Mouse (Mus musculus) spleen, adult 2 months (tissue): ENCODE results near the gene Trim47. TPM values are rescaled to one million over a fixed set of nuclear protein-coding genes. Genes with fewer than 3 reads are reported as not detected.
A peak's percentile ranks its signal among the peaks of the same experiment; 100 is the strongest.

Source experiments
- DNase-seq, 2 experiments: peaks; one replicate each; pipeline versions ENCODE4 v3.0.0 to v3.0.0-alpha.2; 2012 to 2021; ENCODE audit warnings: low spot score in 2 of 2, low read depth in 1 of 2
- H3K27ac ChIP-seq: fragments of 200-500 bp; 2 replicates; pipeline ENCODE4 v1.5.1; 2012; ENCODE audit warnings: low read length, inconsistent platforms; ENCODE audit not compliant: insufficient read depth
- H3K27me3 ChIP-seq: fragments of 200-500 bp; 2 replicates; pipeline ENCODE4 v1.6.1; 2012; ENCODE audit warnings: mild to moderate bottlenecking, moderate library complexity, low read length, inconsistent platforms; ENCODE audit not compliant: control insufficient read depth, insufficient read depth
- H3K36me3 ChIP-seq: fragments of 200-500 bp; 2 replicates; pipeline ENCODE4 v1.6.1; 2012; ENCODE audit warnings: mild to moderate bottlenecking, low read length, inconsistent platforms; ENCODE audit not compliant: control insufficient read depth, insufficient read depth
- H3K4me1 ChIP-seq: fragments of 200-500 bp; 2 replicates; pipeline ENCODE4 v1.6.1; 2011; ENCODE audit warnings: inconsistent platforms; ENCODE audit not compliant: control insufficient read depth, insufficient read depth, insufficient read length
- H3K4me3 ChIP-seq: fragments of 200-500 bp; 2 replicates; pipeline ENCODE4 v1.5.1; 2011; ENCODE audit warnings: mild to moderate bottlenecking, inconsistent platforms; ENCODE audit not compliant: insufficient read depth, insufficient read length; ENCODE audit errors: extremely low read depth
- CTCF ChIP-seq: fragments of 200-500 bp; IDR thresholded peaks from 2 replicates; pipeline ENCODE4 v1.5.1; 2011; ENCODE audit warnings: mild to moderate bottlenecking, inconsistent platforms; ENCODE audit not compliant: insufficient read depth, insufficient read length, insufficient replicate concordance; ENCODE audit errors: extremely low read depth
- POLR2A ChIP-seq: fragments of 200-500 bp; IDR thresholded peaks from 2 replicates; pipeline ENCODE4 v1.6.1; 2011; ENCODE audit warnings: low read depth, low read length, inconsistent platforms
- WGBS: fragments of 180-500 bp; shearing (Covaris S2); methylation state at CpG from one replicate; pipeline ENCODE4 v1.1.7; 2018; 5-methylcytosine and 5-hydroxymethylcytosine counted together
- polyA plus RNA-seq: library from polyadenylated mRNA; depleted of rRNA; stranded (reverse); fragments of >200 nt; gene quantifications from 2 replicates; pipeline ENCODE4 v1.2.3, GENCODE M21; 2012

Trim47 gene
- polyA plus RNA-seq, 1 experiment, result 19.4 TPM

GRCm38 (mm10) chr11:116138096-116138467, 11.1 kb upstream of the Trim47 start:
- no peaks in the 10 kb centered on the region for H3K27me3 ChIP-seq
- TF ChIP-seq CTCF, result no peak
- TF ChIP-seq POLR2A, result no peak
- DNase-seq, result no peak
- H3K4me3 ChIP-seq, result peak overlapping the region; percentile 94
- no peaks in the 10 kb centered on the region for H3K36me3 ChIP-seq
- no peaks in the 10 kb centered on the region; the same call in none of the 2 replicates for H3K4me1 ChIP-seq
- 1% methylated on average over 20 of the region's 20 CpGs for whole genome bisulfite sequencing
- no peak overlapping the region; the same call in 1 of the 2 replicates for H3K27ac ChIP-seq

- Histone ChIP-seq H3K36me3 (no peaks in the 10 kb centered on the region), H3K4me1 (peaks cover 7% of the 10 kb centered on the region), H3K27ac (no peak overlapping the region), H3K27me3 (no peaks in the 10 kb centered on the region), H3K4me3 (no peak overlapping the region)
- WGBS, result 95% methylated on average over 10 of the region's 10 CpGs
- no peak for DNase-seq
- TF ChIP-seq POLR2A (no peak), CTCF (no peak)
Observed at GRCm38 (mm10) chr11:116134171-116134570, 7.2 kb upstream of the Trim47 start.

DNA sequence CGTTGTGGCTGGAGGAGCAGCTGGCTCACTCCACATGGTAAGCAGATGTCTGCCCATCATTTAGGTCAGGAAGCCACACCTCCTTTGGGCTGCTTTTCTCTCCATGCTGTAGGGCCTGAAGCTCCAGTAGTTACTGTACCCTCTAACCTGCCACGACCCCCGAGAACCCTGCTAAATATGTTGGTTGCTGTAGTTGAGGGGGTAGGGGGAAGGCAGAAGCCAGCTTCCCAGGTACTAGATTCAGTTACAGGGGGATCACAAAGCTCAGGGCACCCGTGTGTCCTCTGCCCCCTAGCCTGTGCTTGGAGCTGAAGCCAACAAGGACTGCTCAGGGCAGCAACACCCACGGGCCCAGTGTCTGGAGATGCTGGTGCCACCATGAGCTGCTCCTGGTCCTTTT, 6.5 kb upstream of the Trim47 start:
- H3K36me3 ChIP-seq, result no peaks in the 10 kb centered on the region
- DNase-seq, result no peak
- WGBS, result 56% methylated on average over 5 of the region's 5 CpGs
- TF ChIP-seq POLR2A (no peak), CTCF (no peak)
- no peak overlapping the region for H3K27ac ChIP-seq
- peaks cover 7% of the 10 kb centered on the region for H3K4me1 ChIP-seq
- H3K27me3 ChIP-seq, result no peaks in the 10 kb centered on the region
- no peak overlapping the region for H3K4me3 ChIP-seq

DNA sequence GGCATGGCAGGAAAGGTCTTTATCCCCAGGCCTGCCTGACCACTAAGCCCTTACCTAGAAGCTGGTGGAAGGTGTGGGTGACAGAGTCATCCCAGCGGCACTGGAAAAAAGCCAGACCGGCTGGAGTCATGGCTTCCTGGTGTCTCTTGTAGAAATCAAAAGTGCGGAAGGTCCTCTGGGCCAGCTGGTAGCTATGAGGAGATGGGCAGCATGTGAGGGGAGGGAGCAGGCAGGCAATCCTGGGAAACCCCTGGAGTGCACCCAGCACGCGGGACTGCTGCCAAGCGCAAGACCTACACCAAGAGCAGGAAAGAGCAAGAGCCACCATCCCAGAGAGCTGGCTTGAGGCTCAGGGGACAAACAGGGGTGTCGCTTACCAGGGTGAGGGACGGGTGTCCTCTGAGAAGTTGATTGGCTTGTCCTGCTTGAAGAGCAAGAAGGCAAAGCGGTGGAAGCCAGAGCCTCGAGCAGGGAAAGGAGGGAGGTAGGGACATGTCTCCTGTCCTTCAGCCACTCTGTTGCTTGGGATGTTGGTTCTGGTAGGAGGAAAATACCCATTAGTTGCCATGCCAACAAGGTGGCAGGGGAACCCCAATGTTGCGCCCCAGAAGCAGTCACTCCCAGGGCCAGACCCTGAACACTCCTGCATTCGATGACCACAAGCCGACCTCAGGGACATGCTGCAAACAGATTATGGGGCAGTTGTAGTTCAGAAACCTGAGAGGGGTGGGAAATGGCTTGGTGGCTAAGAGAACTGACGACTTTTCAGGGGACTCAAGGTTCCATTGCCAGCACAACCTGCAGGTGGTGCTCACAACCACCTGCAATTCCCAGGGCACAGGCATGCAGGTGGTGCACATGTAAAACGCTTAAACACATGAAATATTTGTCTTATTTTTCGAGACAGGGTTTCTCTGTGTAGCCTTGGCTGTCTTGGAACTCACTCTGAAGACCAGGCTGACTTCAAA, 5.6 kb upstream of the Trim47 start:
- H3K4me1 ChIP-seq, result peaks cover 7% of the 10 kb centered on the region; the same call in 1 of the 2 replicates
- TF ChIP-seq POLR2A (no peak), CTCF (no peak)
- 75% methylated on average over 16 of the region's 16 CpGs for WGBS
- H3K4me3 ChIP-seq, result no peak overlapping the region
- DNase-seq, result no peak
- H3K36me3 ChIP-seq, result peaks cover 4% of the 10 kb centered on the region
- H3K27me3 ChIP-seq, result no peaks in the 10 kb centered on the region
- peak overlapping the region; percentile 30; the same call in 1 of the 2 replicates for H3K27ac ChIP-seq

DNA sequence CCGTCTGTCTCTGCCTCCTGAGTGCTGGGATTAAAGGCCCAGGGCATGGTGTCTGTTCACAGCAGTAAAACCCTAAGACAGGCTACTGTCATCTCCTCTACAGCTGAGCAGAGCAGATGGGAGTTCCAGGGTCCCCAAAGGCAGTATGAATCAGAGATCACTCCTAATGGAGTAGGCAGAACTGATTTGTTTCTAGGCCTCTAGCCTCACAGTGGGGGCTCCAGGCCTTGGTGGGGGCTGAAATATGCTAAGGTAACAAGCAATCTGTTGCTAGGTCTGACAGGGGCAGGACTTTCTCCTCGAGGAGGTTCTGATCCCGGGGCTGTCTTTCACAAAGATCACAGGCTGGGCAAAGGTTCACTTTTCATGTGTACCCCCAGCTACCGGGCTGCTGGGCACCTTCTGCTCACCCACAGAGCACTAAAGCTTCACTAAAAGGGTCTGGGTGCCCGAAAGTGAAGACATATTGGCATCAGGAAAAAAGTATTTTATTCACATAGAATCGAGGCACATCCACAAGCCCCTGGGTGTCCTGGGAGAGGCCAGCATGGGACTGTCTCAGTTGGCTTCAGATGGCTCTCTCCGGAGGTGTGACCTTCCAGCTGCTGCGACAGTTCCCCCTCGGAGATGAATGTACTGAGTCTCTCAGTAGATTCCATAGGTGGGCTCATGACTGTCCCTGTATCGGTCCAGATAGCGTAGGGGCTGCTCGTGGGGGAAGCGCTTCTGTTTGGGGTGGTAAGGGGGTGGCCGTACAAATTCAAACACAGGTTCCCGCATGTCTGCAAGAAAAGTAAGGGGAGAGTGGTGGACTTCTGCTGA, 4.5 kb upstream of the Trim47 start:
- Histone ChIP-seq H3K27ac (peak overlapping the region; percentile 94), H3K36me3 (peaks cover 14% of the 10 kb centered on the region), H3K27me3 (no peaks in the 10 kb centered on the region), H3K4me3 (peak overlapping the region; percentile 67; the same call in 1 of the 2 replicates), H3K4me1 (peaks cover 7% of the 10 kb centered on the region; the same call in 1 of the 2 replicates)
- 78% methylated on average over 15 of the region's 15 CpGs for WGBS
- no peak for DNase-seq
- TF ChIP-seq CTCF (no peak), POLR2A (no peak)

DNA sequence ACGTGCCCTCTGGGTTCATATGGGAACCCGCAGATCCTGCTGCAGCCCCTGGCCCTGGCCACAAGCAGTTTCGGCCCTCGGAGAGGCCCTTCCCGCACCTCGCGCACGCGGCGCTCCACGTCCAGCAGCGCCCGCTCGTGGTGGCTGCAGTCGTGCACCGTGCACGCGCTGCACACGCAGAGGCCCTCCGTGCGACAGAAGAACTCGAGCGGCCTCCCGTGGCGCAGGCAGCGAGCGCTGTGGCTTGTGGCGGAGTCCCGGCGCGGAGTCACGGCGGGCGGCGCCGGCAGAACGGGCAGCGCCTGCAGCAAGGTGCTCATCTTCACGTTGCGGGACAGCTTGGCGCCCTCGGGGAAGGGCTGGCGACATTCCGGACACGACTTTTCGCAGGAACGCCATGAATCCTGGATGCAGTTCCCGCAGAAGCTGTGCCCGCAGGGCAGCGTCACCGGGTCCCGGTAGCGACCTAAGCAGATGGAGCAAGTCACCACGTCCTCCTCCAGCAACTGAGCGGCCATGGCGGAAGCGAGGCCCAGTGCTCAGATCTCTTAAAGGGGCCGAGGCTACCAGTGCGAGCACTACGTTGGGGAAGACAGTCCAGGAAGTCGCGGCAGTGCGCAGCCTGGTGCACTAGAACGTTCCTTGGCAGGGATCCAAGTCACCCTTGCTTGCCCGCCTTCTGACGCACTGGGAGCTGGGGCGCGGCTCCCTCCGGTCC, 3.6 kb upstream of the Trim47 start, which contains the start of gene Trim65:
Gene Trim65, minus strand, starts transcription at position 641 of the 718 bp plus-strand sequence.
- peaks cover 7% of the 10 kb centered on the region; the same call in 1 of the 2 replicates for H3K4me1 ChIP-seq
- H3K27ac ChIP-seq, result peak within 1 kb of the TSS; percentile 94
- DNase-seq, result peak; percentile 90
- peak within 1 kb of the TSS; percentile 67 for H3K4me3 ChIP-seq
- H3K27me3 ChIP-seq, result no peaks in the 10 kb centered on the region
- WGBS, result under 1% methylated on average over 69 of the region's 69 CpGs
- peaks cover 23% of the 10 kb centered on the region for H3K36me3 ChIP-seq
- peak; percentile 88 for TF ChIP-seq POLR2A
- peak; percentile 70; the same call in 1 of the 2 replicates for TF ChIP-seq CTCF
